Mouse (Mus musculus) adrenal gland, postnatal 4 days (tissue): ENCODE measurements at regions not wholly inside any gene's neighbourhood (a gene's known extent, or its start where the extent isn't known, plus 50 kb on each side); places are given as distances from the start of the nearest gene placed in this dataset.

ENCODE experiments used
- DNase-seq, 2 experiments: peaks; one replicate each; pipeline ENCODE4 v3.0.0; 2021 to 2022; ENCODE audit warnings: low spot score in 2 of 2, mixed read lengths in 2 of 2

DNA sequence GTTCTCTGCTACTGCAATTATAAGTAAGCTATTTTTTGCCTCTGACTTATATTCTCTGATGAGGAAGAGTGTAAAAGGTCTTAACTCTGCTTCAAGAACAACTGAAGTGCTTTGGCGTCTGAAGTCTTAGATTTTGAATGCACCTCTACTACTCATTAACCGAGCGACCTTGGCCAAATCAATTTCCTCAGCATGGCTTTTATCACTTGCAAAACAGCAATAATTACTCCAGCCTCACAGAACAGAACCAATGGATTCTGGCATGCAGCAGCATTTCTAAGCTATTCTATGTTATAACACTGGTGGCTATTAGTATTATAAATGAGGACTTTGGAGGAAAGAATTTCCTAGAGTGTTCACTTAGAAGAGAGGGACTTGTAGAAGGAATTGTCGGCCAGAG, 462.9 kb upstream of the Cited2 start:
- DNase-seq = no peak

DNA sequence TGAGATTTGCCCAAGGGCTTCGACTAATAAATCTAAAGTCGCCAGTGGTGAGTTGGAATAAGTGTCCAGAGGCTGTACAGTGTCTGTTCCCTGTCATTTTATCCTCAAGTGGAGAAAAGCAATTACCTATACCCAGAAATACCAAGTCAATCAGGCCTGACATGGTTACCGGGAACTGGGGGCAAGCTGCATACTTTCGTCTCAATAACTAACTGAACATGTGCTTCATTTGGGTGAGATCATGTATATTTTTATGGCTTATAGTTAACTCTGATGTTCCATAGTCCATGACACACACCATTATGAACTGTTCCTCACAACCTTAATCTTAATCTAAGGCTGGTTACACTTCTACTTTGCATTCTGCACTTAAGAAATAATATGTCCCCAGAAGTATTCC, 462.4 kb upstream of the Cited2 start:
- no peak for DNase-seq

DNA sequence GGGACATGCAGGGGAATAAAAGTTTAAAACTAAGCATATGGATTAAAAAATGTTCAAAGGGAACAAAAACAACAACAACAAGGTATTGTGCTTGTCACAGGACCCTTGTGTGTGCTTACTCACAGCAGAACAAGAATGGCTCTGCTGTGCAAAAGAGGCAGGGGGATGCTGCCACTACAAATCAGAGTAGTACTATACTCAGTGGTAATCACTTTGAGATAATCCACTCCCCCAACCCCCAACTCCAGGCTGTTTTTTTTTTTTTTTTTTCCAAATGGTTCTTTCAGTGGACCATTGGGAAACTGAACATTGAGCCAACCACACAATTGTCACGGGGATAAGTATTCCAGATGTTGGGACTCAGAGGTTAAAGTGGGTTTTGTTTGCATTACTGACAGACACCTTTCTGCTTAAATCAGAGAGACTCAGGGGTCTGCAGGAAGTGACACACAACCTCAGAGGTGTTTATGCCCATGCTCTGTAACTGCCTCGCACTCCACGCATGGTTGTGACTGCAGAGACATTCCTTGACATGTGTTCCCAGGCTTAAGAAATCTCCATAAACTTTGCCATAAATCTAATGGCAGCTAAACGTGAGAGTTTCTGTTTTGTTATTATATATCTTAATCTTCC, 461.7 kb upstream of the Cited2 start:
- no peak for DNase-seq

DNA sequence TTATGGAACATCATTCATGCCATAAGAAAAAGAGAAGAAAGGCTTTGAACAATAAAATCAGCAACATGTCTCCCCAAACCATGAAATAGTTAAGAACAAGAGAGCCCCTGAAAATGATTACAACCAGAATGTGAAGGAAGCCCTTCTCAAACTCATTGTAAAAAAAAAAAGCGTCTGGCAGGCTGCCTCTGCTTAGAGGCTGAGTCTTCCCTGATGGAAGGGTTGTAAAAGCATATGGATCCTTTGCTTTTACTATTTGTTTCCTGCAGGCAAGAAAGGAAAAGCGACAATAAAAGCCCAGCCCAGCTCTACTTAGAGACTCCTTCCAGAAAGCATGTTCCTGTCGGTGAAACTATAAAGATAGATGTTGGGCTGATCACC, 461.2 kb upstream of the Cited2 start:
- no peak for DNase-seq

DNA sequence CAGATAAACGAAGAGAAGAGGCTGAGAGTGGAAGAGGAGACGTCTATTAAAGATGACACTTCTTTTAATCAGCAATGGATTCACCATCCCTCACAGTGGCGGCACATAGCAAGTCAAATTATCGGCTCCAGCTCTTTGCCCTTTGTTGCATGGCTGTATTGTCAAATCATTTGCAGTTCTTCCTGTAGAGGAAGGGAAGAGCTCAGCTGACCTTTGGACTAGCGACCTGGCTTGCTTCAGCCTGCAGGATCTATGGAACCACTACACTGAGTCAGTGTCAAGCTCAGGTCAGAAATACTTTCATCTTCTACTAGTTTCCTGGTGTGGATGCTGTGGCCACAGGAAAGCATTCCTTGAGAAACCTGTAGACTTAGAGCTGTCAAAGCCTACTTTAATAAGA, 450.4 kb upstream of the Cited2 start:
- DNase-seq = no peak

DNA sequence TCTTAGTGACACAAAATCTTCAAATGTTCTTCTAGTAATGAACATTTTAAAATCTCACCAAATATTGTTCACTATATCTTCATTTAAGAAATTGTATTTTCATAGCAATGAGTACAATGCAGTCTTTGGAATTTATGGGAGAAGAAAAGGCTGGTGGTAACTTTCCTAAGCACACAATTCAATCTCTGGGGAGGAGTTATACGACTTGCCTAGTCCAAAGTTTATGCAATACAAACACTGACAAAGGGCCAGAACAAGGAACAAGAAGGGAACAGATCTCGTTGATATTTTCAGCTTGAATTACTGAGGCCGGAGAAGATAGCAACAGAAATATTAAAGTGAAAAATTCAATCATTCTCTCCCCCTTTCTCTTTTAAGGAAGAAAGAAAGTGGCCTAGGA, 449.2 kb upstream of the Cited2 start:
- no peak for DNase-seq

DNA sequence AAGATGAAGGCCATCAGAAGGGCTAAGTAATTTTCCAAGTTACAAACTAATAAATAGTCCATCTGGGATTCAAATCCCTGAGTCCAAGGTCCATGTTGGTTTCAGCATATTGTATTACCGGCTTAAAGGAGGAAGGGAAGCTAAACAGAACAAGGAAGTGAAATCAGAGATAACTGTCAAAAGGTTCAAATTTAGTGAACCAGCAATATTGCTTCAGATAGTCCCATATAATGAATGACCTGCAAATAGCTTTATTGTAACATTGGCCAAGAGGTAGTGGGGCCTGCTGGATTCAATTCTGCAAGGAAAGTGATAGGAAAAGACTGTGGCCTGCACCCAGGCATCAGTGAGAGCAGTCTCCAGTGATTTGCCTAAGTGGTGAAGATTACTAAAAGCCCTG, 447.8 kb upstream of the Cited2 start:
- DNase-seq = no peak

DNA sequence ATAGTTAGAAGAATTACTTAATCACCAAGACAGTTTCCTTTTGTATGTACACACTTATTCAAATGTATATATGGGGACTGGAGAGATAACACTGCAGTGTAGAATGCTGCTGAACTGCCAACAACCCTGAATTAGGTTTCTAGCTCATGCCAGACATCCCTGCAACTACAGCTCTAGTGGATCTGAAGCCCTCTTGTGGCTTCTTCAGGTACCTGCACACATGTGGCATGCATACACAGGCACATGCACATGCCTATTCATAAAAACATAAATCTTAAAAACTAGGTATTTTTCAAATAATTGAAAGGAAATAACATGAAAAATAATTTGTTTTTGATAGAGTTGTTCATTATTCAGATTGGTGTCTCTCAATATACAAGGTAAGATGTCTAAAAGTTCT, 445.1 kb upstream of the Cited2 start:
- no peak for DNase-seq

DNA sequence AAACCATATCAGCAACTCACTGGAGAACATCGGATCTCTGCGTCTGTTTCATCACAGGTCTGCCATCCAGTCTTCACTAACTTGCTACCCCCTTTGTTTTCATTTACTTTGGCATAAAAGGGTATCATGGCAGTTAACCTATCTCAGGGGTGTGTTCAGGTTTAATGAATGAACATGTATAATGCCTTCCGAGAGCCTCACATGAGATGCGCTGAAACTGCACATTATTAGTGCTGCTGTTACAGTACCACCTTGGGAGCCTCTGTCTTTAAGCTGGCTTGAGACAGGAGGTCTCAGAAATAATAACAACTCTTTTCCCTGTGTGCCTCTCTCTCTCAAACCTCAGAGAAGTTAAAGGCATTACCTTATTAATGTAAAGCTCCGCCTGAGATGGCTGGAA, 438.2 kb upstream of the Cited2 start:
- DNase-seq = no peak

DNA sequence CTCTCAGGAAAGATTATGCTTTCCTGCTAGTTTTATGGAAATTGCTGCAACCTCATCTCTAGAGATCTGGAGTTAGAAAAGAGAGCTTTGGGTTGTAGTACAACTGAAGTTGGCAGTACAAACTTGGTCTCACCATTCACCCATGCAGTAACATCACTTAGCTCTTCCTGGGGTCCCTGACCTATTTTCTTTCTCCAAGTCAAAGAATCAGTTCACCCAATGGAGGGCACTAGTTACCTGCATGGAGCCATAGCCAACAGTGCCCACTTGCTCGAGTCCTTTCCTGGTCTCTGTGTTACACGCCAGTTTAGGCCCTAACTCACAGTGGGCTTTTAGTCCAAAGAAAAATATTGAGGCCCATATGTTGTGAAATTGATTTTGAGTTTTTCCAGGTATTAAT, 435.9 kb upstream of the Cited2 start:
- no peak for DNase-seq

DNA sequence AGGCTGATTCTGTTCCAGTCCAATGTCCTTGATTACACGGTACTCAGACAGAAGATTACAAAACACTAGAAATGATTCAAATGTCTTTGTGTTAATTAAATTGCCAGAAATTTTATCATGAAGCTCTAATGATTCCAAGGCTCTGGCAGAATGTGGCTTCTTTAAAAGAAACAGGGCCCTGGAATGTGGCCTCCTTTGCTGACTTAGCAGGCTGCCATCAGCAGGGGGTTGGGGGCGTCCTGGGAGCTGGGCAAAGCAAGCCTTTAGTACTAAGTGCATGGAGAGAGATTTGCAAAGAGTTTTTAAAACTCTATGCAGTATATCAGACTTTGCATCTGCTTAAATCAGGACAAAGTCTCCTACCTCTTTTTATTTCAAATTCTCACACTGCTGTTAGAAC, 434.8 kb upstream of the Cited2 start:
- no peak for DNase-seq

DNA sequence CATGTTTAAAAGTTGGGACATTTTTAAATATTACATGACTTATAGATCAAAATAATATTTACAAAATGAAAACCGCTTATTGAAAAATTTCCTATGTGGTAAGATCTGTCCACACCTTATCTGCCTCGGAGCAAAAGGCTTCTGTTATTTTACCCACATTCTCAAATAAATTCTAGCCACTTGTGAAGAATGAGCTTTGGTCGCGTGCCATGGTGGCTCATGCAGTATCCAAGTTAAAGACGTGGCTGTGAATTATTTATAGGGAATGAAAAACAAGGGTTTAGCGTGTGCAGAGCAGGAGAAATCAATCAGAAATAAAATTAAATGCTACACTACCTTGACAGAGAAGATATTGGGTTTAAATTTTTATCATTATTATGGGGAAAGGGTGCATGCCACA, 430.7 kb upstream of the Cited2 start:
- DNase-seq = no peak

DNA sequence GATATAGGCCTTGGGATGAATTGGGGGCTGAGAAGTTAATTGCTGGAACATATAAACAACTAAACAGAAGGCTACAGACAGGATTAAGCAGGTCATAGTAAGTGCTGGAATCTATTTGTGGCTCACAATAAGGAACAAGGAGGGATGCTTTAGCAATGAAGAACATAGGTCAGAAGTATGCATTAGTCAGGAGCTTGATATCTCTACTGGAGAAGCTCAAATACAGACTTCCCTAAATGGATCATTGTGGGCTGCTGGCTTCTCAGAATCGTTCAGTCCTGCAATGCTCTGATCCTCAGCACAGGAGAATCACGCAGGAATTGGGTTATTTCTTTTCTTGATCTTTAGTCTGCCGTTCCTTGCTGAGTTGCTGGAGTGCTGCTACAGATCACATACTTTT, 428.6 kb upstream of the Cited2 start:
- DNase-seq = no peak

DNA sequence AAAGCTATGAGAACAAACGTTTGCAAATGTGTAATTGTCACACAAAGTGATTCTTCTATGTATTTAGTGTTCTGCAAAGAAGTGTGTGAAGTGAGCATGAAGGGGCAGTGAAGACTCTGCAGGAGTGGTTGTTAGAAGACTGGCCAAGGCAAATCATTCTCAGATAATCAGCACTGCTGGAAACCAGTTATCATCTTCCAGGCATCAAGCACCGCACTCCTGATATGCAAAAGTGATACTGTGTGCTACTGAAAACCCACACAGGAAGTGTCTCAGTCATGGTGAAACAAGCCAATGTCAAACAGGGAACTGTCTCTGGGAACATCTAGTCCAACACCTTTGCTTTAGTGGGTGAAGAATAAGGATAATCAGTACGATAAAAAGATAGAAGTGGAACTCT, 427.9 kb upstream of the Cited2 start:
- DNase-seq = no peak

DNA sequence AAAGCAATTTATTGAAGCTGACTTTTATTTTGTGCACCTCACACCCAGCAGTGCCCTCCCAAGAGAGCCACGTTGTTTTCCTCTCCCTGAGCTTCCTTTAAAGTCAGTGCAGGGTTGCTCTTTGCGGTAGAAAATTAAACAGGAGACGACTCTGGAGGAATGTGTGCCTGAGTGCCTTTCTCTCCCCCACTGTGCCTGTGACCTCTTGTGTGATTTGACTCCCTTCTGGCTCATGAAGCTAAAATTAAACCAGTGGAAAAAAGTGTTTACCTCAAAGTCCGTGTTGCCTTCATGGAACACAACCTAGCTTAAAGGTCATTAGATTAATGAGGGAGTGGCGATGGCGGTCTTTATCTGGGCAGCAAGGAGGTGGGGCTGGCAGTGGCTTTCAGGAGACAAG, 423.4 kb upstream of the Cited2 start:
- DNase-seq = no peak

DNA sequence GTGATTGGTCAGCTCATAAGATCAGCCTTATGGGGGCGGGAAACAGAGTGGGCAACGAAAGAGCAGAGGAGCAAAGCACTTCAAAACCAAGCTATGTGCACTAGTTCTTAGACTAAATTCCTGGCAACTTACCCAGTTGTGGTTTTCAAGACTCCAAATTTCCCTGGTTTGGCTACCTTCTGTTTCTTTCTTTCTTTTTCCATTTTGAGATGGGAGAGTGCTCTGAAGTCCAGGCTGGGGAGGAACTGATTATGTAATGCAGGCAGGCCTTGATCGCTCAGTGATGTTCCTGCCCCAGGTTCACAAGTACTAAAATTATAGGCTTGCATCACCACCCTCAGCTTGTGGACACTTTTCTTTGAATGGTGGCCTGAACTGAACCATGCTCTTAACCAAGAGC, 396.3 kb upstream of the Cited2 start:
- no peak for DNase-seq

DNA sequence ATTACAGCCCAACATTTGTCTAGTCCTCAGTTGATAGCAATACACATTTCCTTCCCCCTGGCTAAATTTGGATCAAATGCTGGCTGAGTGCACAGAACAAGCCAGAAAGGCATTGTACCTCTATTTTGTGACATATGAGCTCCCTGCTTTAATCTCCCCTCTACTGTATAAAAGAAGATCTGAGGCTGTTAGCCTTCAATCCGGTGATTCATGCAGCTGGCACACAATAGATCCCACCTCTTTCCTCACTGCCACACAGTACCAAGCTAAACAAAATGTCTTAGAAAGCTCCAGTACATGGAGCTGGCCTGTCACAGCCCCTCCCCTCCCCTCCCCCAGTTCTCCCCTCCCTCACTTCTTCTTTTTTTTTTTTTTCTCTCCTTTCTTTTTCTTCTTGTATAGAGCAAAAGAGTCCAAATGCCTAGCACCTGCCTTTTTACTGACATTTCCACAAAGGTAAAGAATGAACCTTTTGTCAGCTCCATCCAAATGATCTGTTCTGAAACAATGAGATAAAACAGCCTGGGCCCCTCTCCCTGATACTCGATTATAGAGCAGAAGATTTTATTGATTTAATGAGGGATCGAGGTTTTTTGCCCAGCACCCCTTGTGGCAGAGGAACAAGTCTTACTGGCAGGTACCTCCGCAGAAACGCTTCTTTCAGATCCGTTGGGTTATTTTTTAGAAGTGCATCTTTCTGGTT, 392.0 kb upstream of the Cited2 start:
- DNase-seq = no peak

DNA sequence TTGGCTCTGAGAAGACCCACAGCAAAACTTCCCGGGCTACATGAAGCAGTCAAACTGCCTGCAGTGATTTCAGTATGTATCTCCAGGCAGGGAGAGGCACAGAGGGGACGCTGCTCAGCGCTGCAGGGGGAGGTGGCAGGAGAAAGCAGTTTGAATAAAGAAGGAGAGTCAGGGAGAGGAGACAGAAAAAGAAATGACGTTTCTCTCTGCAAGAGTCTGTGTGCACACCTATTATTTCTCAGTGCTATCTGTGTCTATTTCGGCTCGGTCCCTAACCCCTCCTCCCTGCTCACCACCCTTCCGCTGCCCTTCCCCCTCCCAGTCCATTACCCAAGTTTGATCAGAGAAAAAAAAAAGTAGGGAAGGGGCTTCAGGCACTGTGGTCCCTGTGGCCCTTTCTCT, 391.4 kb upstream of the Cited2 start:
- no peak for DNase-seq

DNA sequence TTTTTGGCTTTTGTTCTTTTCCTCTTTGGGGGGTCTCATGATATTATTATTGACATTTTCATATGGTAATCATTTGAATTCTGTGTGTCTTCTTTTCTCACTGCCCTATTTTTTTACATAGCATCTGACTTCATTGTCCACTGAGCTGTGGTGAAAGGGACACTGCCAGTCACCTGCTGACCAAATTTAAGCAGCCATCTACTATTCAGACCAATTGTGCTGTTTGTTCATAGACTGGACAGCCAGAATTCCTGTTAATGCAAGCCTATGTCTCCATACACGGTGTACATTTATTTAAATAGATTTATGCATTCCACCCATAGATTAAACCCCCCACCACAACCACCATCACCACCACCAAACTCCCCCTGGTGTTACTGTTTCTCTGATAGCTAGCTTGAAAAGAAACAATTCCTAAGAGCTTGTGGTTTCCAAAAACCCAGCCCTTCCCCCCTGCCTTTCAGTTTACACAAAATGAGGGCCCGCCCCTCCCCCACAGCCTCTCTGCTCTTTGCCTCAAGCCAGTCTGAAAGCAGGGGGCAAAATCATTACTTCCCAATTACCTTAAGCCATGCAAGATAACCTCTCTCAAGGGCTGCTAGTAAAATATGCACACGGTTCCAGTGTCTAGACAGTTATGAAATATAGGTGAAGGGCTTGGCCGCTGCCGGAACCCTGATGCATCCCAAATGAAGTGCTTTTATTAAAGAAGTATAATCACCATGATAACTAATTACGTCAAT, 390.8 kb upstream of the Cited2 start:
- DNase-seq = no peak

DNA sequence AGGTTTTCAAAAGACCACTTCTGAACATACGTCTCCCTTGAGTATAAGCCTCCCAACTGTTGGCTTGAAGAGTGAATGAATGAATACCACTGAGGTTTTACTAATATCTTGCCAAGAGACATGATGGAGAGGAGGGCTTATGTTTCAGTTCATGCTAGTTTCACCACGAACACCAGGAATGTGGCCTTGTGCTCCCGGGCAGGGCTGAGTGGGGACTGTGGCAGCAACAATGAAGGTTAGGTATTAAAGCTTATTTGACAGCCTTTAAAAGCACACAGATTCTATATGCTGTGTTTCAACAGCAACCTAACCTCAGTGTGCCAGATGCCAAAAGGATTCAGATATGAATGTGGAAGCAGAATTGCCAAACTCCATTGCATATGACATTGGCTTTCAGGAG, 390.0 kb upstream of the Cited2 start:
- DNase-seq = no peak

DNA sequence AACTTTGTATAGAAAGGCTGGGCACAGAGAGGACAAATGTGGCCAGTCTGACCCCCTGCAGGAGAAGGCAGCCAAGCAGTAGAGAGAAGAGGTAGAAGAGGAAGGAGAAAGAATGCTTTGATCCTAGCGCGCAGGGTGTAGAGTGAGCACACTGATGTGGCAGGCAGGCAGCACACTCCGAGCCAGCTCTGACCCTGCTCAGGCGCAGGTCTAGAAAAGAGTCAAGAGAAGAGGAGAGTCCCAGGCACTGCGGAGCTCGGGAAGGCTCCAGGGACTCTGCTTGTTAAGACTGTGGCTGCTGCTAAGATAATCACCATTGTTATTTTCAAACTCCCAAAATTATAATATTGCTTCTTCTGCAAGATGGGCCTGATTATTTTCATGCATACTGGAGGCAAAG, 389.3 kb upstream of the Cited2 start:
- DNase-seq = no peak

DNA sequence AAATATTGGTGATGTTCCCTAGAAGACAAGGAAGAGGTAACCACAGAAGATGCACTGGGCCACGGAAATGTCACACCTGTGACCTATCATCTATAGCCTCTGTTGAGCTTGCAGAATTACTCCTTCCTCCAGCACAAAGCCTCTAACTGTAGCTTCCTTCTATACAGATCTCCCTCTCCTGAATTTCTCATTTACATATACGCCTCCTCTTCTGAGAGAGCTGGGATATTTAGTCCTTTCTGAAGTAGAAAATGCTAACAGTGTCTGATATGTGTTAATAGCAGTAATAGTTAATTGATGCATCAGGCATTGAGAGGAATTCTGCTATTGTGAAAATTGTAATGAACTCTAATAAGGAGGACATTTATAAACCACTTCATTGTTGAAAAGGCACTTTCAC, 385.8 kb upstream of the Cited2 start:
- DNase-seq = no peak

DNA sequence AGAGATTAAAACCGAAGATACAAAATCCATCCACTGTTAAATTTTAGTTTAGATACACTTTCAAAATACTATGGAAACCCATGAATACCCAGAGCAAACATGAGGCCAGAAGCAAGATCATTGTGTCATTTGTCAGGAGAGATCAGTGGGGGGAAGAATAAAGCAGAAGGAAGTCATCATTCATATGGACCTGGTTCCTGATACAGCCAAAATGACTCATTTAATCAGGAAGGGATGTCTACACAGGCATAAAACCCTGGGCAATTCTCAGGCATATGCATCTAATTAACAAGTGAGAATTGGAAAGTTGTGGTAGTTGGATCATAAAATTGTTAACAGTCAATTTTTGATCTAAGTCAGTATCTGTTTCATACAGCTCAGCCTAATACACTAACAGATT, 379.2 kb upstream of the Cited2 start:
- DNase-seq = no peak
